Mouse (Mus musculus) liver, adult (tissue): Measurements from ENCODE around the gene Fbxo21.

Experiments
- GATA4 ChIP-seq: IDR thresholded peaks from 2 replicates; pipeline ENCODE4 v1.6.1; 2014; ENCODE audit warnings: mild to moderate bottlenecking, low read length; ENCODE audit not compliant: insufficient replicate concordance

Fbxo21 gene

DNA sequence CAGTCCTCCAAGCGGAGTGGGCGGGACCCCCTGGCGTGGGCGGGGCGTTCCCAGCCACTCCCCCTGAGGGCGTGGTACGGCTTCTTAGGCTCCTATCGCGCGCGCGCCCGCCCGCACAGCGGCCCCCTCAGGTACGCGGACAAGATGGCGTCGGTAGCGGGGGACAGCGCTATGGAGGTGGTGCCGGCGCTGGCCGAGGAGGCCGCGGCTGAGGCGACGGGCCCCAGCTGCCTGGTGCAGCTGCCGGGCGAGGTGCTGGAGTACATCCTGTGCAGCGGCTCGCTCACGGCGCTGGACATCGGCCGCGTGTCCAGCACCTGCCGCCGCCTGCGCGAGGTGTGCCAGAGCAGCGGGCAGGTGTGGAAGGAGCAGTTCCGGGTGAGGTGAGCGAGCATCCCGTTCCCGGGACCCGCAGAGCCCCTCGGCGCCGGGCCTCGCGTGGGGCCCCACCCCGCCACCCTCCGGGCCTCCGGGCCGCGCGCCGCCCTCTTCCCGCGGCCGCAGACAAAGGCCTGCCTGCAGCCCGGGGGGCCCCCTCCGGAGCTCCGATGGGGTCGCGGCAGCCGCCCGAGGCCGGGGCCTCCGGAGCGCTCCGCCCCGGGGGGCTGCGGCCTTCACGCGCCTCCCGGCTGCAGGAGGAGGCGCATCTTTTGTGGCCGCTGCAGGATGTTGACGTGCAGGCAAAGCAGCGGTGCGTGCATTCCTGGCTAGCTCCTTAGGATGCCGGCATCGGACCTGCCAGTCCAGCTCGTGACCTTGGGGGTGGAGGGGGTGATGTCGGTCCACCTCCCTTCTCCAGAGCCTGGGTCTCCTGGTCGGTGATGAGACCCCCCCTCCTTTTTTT lies at the start of gene Fbxo21:
Gene Fbxo21 (plus strand): TSS at position 74 of the 844 bp plus-strand sequence.
- peak; percentile 78; the same call in 1 of the 2 replicates for TF ChIP-seq GATA4

DNA sequence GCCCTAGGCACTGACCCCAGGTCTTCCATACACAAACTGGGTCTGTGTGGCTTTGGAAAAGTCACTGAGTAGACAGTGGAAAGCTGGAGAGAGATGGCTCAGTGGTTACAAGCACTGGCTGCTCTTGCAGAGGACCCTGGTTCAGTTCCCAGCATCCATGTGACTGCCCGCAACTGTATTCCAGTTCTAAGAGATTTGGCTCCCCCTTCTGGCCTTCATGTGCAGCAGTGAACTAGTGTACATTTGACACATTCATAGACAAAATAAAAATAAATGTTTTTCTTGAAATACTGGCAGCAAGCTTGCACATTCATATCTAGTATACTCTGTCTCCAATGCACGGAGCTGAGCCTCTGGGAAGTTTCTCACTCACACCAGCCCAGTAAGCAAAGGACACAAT lies 48.0 kb upstream of the Fbxo21 start:
- no peak for TF ChIP-seq GATA4

DNA sequence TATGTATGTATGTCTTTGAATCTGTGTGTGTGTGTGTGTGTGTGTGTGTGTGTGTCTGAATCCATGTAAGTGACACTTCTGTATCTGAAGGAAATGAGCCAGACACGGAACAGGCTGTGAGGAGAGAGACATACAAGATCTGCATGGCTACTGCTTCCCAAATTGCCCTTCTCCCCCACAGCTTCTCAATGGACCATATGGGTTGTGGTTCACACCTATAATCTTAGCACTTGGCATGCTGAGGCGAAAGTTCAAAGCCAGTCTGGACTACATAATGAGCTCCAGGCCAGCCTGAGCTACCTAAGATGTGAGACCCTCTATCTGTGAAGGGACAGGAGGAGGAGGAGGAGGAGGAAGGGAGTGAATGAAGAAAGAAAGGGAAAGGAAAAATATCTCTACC lies 44.3 kb upstream of the Fbxo21 start:
- no peak for TF ChIP-seq GATA4

DNA sequence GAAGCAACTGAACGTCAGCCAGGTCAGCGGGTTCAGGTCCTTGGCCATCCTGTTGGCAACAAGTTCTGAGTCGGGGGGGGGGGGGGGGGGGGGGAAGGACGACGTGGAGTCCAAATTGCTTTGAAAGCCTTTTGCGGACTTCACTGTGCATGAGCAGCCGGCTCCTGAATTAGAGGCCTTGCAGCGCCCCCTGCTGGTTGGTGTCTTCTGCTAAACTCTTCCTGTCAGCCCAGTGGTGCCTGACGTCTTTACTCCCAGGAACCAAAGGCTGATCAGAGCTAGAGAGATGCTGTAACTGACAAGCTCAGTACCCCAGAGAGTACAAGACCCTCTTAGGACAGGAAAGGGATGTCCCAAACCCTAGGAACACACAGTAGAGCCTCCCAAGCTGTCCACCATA lies 43.7 kb upstream of the Fbxo21 start:
- no peak for TF ChIP-seq GATA4

DNA sequence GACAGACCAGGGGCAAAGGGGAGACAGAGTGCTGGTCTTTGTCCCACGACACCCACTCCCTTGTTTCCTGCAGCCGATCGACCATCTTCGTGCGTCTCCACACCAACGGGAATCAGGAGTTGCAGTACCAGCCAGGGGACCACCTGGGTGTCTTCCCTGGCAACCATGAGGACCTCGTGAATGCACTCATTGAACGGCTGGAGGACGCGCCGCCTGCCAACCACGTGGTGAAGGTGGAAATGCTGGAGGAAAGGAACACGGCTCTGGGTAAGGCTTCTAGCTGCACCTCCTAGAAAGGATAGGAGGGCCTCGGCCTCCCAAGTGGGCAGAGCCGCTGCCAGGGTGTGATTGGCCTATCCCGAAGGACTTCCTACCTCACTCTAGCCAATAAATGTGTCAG lies 40.2 kb upstream of the Fbxo21 start:
- no peak for TF ChIP-seq GATA4

DNA sequence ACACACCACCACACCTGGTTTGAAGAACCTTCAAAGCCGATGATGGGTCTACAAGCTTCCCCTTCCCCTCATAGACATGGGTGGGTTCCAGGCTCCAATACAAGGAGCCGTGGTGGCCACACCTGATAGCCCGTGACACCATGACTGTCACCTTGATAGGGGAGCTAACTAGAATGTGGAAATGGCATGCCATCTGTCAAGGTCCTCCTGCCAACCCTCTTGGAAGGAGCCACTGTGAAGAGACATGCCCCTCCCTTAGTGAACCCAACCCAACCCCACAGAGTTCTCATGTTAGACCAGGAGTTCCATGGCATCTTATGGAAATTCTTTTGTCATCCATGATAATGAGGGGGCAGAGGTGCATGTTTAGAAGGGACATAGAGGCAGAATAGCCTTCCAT lies 39.3 kb upstream of the Fbxo21 start:
- no peak for TF ChIP-seq GATA4

DNA sequence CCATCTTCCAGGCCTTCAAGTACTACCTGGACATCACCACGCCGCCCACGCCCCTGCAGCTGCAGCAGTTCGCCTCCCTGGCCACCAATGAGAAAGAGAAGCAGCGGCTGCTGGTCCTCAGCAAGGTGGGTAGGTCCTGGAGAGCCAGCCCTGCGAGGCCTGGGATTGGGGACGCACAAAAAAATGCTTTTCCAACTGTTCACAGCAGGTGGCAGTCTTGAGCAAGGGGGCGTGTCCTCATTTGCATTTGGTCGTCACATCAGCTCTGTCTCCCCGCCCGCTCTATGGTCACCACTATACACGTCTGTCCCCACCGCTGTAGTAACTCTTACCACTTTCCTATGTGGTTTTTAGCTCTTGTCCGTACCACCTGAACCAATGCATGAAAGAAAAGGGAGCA lies 38.3 kb upstream of the Fbxo21 start:
- no peak for TF ChIP-seq GATA4

DNA sequence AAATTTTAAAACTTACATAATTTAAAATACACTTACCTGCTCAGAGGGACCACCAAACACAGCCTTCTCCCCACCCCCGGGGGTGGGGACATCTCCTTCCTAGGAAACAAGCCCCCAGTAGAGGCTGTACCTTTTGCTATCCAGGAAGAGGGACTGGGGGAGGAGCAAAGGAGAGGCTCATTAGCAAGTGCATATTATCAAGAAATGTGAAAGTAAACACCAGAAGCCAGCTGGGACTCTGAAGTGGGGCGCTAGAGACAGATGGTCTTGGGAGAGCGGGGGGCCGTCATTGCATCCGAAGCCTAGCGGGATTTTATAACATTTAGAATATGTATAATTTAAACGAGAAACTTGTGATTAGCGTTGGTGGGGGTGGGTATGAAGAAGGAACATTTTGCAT lies 37.1 kb upstream of the Fbxo21 start:
- TF ChIP-seq GATA4 = no peak

DNA sequence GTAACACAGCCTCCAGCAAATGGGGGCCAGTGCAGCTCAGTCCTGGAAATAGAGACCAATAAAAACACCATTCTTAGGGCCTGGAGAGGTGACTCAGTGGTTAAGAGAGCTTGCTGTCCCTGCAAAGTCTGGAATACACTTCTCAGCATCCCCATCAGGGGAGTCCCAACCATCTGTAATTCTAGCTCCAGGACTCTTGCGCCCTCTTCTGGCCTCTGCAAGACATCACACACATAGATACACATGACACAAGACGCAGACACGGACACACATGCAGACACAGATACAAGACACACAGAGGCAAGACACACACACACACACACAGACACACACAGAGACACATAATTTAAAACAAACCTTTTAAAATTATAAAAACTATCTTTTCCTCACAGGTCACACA lies 35.0 kb upstream of the Fbxo21 start:
- TF ChIP-seq GATA4 = no peak

DNA sequence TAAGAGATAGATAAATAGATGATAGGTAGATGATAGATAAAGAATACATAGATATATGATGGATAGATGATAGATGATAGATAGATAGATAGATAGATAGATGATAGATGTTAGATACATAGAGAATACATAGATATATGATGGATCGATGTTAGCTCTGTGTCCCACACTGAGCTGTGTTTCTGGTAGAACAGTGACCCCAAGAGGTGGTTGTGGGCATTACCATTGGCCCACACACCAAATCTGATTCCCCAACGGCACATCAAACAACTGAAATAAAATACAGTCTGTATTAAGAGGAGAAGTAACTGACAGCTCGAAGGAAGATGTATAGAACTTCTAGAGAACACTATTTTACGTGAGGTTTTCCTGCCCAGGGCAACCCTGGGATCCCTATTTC lies 29.9 kb upstream of the Fbxo21 start:
- TF ChIP-seq GATA4 = no peak

DNA sequence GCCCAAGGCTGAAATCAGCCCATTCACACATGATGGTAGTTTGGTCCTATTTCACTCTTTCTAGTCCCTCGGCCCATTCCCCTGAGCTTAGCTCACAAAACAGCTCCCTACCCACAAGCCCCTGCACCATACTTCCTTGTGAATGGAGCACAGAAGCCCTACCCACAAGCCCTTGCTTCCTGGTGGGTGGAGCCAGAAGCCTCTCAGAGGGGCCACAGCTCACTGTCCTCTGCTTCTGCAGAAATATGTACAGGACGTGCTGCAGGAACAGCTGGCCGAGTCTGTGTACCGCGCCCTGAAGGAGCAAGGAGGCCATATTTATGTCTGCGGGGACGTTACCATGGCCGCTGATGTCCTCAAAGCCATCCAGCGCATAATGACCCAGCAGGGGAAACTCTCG lies 27.1 kb upstream of the Fbxo21 start:
- TF ChIP-seq GATA4 = no peak

DNA sequence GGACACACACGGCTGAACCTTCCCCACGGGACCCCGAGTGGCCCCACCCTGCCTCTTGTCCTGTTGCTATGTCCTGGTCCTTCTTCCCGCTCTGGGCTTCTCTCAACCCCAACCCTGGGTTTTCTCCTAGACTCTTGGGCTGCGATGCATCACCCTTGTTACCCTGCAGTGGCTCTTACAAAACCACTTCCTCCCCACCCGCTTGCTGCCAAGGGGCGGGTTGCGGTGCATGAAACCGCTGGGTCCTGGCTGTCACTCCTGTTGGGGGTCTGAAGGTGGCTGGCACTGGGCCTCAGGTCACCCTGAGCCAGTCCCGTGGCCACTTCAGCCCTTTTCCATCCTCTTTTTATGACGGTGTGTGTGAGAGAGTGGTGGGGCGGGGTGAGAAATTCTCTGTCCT lies 22.6 kb upstream of the Fbxo21 start:
- TF ChIP-seq GATA4 = no peak

DNA sequence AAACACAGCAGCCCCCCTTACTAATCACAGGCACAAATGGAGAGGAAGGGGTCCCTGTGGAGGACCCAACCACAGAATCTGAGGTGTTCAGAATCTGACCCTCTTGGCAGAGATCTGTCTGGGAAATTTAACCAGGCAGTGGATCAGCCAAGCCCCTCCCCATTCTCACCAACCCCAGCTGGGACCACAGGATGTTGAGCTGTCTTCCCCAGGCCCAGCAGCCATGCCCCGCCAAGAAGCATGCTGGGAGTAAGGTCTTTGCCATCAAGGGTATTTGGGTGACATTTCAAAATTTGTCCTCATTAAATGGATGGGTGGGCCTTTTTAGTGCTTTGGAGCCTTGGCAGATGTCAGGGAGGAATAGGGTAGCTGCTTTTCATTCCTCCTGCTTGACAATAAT lies 22.1 kb upstream of the Fbxo21 start:
- TF ChIP-seq GATA4 = no peak

DNA sequence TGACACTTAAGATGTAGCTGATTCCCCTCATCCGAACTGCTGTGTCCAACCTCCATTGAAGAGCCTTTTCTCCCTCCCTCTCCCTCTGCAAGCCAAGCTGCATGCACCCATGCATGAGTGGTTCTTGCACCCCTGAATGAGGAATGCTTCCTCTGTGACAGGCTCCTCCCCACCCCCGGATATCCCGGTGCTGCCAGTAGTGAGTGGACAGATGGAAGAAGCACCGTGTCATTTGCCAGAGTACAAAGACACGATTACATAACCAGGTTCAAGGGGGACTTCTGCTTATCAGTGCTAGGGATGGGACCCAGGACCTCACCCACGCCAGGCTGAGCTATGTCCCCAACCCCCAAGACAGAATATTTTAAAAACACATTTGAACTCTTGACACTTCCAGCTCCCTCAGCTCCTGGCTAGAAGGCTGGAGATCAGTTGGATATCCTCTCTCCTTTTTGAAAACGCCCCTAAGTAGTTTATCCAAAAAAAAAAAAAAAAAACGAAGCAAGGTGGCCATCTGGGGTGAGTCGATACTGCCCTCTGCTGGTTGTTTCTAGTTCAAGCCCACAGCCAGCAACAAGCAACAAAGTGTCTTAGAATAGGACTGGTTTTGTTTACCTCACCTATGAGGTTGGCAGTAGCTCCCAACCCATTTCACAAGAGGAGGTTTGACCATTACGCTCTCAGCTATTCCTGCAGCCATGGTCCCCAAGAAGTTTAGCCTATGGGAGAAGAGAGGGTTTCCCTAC lies 20.7 kb upstream of the Fbxo21 start:
- no peak for TF ChIP-seq GATA4

DNA sequence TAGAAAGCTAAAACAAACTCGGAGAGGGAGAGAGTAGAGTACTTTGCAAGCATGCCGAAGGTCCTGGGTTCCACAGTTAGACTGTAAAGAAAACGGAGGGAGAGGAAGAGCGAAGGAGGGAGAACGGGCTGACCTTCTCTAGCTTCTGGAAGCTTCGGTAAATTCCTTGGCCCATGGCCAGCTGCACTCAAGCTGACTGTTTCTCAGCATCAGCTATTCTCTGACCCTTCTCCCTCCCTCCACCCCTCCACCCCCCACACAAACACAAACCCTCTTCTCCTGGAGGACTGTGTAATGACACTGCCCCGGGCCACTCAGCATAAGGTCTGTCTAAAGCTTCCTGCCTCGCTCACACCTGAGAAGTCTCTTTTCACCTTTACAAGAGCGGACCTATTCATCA lies 11.8 kb upstream of the Fbxo21 start:
- no peak for TF ChIP-seq GATA4

DNA sequence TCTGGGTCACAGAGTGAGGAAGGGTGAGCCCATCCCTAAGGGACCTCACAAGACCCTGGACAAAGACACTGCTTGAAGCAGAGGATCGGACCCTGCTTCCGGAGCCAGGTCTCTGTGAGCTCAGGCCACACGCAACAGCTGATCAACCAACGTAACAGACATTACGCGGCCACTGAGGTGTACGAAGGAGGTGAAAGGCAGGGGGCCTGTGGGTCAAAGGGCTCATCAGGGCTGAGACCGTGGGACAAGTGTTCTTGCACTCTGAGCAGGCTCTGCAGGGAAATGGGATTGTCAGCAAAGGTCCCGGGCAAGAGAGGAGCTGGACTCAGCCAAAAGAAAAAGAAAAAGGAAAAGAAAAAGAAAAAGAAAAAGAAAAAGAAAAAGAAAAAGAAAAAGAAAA lies 9.6 kb upstream of the Fbxo21 start:
- no peak for TF ChIP-seq GATA4
